Mouse (Mus musculus): ENCODE data around the gene Rpl19. TPM values are rescaled to one million over a fixed set of nuclear protein-coding genes. Genes with fewer than 3 reads are reported as not detected.
A peak's percentile ranks its signal among the peaks of the same experiment; 100 is the strongest.

Rpl19 gene
- total RNA-seq, 2 experiments from 2014 or later = 368 to 452 TPM

DNA sequence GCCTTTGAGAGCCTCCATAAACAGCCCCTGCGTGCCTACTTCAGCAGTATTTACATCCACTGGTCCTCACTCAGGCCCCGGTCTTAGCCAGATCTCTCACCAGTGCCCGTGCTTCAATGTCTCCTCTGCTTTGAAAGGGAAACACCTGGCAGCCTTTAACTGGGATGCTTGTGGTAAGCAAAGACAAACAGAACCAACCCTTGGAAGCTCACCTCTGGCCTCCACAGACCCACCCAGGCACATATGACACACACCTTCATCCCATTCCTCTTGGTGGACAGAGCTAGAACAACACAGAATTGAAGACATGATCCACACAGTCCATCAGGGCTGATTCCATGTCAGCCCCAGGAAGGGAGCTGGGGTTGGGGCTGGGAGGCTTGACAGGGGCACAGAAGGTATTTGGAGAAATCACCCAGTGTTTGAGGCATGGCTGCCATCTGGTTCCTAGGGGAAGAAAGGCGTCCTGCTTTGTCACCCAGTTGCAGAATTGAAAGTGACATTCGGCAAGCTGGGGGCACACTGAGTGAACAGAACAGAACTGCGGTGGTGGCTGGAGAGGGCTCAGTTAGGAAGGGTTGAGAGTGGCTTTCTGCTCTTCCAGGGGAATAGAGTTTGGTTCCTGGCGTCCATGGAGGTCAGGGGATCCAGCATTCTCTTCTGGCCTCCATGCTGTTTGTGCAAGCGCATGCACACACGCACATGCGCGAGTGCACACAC lies 28.3 kb upstream of the Rpl19 start:
- DNase-seq = no peak
- intact Hi-C loops (cut with DNase I) = no loop called here

DNA sequence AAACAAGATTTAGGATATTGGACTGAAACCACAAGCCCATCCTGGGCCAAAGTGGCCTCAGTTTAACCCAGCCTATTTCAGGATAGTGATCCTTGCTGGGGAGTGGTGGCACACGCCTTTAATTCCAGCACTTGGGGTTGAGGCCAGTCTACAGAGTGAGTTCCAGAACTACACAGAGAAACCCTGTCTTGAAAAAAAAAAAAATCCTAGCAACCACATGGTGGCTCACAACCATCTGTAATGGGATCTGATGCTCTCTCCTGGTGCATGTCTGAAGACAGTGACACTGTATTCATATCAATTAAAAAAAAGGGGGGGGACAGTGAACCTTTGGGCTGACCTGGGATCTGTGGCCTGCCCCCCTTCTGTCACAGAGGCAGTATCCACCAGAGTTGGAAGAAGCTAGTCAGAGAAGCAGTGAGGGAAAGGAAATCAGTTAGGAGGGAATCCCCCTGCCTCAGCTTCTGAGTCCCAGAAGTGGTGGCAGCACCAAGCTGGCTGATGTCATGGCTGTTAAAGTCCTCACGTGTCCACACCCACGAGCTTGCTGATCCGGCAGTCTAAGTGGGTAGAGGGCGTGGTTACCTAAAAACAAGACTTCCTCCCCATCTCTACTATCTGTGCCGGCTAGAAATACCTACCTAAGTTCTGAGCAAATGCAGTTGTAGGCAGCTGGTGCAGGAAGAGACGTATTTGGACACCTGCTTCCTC lies 27.5 kb upstream of the Rpl19 start:
- intact Hi-C loops (cut with DNase I) = no loop called here

DNA sequence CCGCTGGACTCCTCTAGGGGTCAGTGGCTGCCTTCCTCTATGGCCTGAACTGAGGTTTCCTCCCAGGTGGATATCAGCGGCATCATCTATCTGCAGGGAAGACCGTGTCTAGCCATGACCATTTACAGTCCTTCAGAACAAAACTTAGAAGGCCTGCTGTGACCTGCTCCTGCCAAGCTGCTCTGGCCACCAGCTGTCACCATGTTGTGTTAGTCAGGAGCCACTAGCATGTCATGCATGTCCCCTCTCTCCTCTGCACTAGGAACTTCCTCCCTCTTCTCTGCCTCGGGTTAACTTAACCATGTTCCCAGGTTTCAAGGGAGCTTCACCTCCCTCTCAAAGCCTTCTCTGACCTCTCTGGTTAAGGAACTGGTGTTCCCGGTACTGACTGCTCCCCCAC lies 26.8 kb upstream of the Rpl19 start:
- DNase-seq = no peak
- intact Hi-C loops (cut with DNase I) = no loop called here

More for the DNA sequence above, 27.5 kb upstream of the Rpl19 start:
- no peak for DNase-seq

DNA sequence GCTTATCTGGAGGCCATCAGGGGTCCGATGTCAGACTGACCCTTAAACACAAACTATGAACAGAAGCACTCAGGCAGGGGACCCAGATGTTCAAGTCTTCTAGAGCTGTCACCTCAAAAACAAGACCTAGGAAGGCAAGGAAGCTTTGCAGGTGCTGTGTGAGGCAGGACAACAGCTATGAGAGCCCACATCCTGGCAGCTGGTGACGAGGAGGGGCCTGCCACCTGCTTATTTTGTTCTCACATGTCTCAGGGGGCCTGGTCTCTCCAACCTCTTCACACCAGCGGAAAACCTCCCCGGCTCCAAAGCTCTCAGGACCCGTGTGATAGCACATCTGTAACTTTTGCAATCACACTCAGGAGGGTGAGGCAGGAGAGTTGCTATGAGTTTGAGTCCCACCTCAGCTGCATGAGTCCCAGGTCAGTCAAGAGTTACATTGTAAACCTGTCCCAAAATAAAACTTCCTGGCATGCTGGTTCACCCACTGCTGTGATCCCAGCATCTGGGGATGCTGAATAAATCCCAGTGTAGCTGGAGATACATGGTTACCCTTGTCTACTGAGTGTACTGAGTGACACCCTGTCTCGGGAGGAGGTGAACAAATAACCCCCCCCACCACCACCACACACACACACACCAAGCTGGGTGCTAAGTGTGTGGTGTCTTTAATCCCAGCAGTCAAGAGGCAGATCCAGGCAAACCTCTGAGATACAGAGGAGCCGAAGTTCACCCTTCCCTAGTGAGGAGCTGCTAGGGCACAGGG lies 26.0 kb upstream of the Rpl19 start:
- intact Hi-C loops (cut with DNase I) = no loop called here
- no peak for DNase-seq

DNA sequence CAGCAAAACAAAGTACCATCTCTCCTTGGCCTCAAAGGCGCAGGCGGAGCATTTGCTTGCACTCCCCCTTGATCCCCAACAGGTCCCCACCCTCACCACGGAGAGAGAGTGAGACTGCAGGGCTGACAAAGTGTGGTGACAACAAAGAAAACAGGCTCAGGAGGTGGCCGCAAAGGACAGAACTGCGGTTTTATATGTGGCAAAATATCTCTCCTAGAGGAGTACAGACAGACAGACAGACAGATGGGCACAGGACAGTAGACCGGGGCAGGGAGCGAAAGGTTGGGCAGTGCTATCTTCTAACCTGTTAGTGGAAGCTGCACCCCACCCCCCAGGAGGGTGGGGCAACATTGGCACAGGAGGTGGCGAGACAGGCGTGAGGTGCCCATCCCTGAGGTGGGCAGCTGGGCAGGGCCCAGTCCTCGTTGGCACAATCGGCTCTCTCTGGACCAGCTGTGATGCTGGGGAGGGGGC lies 25.1 kb upstream of the Rpl19 start:
- DNase-seq = no peak
- intact Hi-C loops (cut with DNase I) = no loop called here

DNA sequence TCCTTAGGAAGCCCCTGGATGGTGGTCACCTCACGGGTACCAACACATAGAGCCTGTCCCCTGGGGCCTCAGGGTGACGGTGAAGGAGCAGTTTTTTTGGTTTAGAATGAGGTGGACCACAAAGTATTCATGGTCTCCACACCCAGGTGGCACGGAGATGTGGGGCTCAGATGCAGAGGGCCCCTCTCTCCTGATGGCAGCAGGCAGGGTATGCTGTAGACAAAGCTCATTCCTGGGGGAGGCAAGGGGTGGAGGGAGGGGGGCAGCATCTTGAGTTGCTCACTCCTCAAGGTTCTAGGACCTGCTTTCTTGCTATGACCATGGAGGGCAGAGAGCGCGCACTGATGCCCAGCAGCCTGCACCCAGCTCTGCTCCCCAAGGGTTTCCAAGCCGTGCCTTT lies 24.5 kb upstream of the Rpl19 start:
- DNase-seq = no peak
- intact Hi-C loops (cut with DNase I) = no loop called here

DNA sequence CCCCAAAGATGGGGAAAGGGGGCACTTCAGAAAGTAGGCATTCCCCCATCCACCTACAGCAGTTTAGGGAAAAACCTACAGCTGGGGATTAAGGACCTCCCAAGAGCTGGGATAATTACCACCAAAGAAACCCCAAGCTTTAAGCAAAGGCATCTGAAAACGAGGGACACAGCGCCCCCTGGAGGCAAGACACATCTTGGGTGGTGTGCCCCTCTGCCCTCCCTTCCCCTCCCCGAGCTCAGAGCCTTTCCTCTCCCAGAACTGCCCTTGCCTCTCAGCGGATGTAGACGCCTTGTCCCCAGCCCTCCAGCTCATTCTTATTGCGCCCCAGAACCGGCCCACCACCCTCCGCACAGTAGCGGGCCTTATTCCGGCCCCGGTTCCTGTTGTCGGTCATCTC lies 23.9 kb upstream of the Rpl19 start:
- peak; percentile 69 to 75 for DNase-seq
- intact Hi-C loops (cut with DNase I) = no loop called here

DNA sequence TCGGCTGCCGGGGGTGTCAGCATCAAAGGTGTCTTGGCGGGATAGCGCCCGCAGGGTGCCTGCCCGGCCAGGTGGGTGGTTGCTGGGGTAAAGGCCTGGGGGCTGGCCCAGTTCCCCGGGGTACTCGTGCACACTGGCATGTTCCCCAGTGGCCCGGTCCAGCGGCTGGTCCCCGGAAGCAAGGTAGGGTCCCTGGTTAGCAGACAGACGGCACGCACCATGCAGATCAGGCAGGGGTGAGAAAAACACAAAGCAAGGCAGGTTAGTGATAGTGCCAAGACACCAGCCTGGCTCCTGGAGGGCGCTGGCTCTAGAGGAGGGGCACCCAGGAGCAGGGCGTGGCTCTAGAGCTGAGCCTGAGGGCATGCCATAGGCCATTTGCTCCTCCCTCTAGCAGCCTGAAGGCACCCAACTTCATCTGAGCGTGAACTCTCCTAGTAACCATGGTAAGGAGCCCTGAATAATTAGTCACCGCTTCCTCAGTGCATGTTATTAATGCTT lies 23.3 kb upstream of the Rpl19 start:
- DNase-seq = no peak
- intact Hi-C loops (cut with DNase I) = no loop called here

DNA sequence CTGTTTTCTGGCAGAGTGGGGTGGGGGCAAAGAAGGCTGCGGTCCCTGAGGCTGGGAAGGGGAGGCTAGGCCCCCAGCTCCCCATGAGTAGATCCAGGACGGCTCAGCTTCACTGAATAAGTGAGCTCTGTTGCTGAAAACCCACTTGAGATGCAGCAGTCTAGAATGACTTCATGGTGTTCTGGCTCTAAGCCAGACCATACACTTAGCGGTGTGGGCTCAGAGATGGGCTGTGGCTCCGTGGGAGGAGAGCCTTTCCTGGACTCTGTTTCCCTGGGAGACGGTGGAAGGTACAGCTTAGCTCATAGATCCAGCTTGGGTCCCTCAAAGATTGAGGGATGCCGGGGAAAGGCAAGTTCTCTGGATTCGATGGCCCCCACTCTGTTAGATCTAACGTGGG lies 22.3 kb upstream of the Rpl19 start:
- intact Hi-C loops (cut with DNase I) = no loop called here

DNA sequence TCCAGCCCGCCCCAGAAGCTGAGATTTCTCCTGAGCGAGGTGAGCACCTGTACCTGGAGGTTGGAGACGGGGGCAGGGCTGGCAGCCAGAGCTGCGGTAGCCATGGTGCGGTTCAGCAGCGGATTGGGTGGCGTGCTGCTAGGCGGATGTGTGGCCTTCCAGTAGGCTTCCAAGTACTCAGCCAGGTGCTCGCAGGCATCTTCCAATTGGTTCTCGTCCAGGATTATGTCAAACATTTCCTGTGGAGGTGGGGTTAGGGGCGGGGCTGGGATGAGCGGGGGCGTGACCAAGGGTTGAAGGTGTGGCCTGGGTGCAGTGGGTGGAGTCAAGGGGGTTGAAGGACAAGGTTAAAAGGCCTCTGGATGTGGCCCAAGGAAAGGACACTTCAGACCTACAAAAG lies 21.4 kb upstream of the Rpl19 start:
- no peak for DNase-seq
- intact Hi-C loops (cut with DNase I) = no loop called here

More for the DNA sequence above, 22.3 kb upstream of the Rpl19 start:
- DNase-seq = no peak

DNA sequence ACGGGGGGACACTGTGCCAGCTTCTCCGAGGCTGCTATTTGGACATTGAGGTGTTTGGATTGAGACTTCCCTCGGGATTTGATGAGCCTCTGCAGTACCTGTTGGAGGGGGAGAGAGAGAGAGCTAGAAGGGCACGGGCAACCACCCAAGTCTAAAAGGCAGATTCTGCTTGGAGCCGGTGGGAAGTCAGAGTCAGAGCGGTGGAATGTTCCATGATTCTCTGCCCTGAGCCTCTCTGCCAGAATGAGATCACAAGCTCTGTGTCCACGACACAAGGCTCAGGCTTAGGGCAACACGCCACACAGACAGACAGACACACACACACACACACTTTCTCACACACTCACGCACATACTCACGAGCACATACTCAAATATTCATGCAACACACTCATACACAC lies 20.8 kb upstream of the Rpl19 start:
- peak in 1 of 2 experiments; percentile 63 for DNase-seq
- intact Hi-C loops (cut with DNase I) = no loop called here

DNA sequence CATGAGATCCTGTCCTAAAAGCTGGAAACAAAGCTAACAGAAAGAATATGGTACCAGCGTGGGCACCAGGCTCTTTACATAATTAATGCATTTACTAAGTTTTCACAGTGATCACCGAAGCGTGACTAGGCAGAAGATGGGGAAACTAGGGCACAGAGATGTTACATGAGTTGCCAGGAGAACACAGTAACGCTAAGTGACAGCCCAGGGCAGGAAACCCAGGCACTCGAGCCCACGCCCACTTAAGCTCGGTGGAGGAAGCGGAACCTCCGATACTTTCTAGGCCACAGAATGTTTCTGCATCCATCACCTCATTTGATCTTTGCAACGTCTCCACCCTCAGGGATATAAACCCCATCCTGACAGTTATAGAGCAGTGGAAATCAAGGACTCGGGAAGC lies 18.4 kb upstream of the Rpl19 start:
- no peak for DNase-seq
- intact Hi-C loops (cut with DNase I) = no loop called here

DNA sequence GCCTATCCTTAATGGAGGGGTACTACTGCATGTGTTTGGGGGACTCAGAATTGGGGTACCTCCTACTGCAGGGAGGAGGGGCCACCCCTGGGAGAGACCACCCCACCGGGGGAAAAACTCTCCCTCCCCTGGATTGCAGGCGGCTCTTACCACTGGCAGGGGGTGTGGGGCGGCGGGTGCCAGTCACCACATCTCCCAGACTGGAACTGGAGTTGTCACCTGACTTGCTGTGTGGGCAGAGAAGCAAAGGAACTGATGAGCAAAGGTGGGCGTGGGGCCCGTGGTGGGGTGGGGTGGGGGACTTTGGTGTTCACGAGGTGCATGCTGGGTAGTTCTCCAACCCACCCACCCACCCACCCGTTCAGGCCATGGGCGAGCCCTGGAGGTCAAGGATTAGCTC lies 14.8 kb upstream of the Rpl19 start:
- intact Hi-C loops (cut with DNase I) = no loop called here
- no peak for DNase-seq

DNA sequence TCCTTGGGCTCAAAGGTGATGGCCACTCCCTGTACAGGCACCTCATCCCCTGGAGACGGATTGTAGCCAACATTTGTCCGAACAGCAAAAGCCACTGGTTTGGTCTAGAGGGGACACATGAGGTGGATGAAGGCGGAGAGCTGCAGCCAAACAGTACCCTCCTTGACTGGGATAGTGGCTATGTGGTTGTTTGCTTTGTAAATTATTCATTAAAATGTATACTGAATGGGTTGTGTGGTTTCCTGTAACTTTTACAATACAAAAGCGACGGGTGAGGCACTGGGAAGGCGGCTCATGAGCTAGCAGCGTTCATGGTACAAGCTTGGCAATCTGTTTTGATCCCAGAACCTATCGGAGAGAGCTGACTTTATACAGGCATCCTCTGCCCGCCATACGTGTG lies 13.7 kb upstream of the Rpl19 start:
- intact Hi-C loops (cut with DNase I) = no loop called here
- DNase-seq = no peak

DNA sequence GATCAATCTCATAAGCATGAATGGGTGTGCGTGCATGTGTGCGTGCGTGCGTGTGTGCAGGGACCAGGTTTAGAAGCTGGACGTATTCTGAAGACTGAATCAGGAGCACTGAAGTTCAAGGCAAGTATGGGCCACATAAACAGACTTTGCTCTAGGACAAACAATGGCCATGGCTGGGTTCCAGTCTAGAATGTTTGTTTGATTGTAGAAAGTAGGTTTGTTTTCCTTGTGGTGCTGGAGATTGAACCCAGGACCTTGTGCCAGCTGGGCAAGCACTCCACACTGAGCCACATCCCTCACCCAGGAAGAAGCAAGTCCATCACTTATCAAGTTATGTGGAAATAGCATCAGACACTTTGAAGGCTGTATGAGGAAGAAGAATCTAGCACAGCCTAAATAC lies 10.3 kb upstream of the Rpl19 start:
- DNase-seq = no peak
- intact Hi-C loops (cut with DNase I) = no loop called here

DNA sequence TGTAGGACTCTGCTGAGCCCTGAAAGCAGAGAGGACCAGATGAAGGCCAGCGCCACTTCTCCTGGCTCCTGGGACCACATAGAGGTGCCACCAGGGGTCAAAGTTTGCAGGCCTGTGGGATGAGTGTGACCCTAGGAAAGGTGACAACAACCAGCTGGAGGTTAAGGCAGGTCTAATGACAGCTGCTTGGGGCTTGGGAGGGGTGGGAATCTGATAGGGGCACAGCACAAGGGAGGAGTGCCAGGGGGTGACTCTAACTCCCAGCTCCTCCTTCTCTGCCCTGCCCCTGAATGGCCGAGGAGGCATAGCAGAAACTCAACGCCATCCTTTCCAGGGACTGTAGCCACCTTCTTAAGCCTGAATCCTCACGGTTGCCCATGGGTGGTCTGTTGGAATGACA lies 9.7 kb upstream of the Rpl19 start:
- intact Hi-C loops (cut with DNase I) = no loop called here
- peak; percentile 35 to 37 for DNase-seq

DNA sequence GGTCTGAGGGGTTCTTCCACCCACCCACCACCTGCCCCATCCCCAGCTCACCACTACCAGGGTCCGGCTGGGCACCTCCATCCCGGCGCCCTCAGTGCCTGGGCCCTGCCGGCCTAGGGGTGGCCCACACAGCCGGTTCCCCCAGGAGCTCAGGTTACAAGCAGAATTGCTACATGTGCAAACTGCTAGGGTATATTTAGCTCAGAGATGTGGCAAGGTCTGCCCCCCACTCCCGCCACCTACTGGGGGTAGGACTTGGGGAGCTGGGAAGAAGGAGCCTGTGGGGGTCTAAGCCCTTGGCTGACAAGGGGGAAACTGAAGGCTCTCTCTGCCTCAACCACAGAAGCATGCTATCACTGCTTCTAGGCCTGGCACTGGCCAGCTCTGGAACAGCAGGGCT lies 8.3 kb upstream of the Rpl19 start:
- peak; percentile 36 to 45 for DNase-seq
- intact Hi-C loops (cut with DNase I) = no loop called here

DNA sequence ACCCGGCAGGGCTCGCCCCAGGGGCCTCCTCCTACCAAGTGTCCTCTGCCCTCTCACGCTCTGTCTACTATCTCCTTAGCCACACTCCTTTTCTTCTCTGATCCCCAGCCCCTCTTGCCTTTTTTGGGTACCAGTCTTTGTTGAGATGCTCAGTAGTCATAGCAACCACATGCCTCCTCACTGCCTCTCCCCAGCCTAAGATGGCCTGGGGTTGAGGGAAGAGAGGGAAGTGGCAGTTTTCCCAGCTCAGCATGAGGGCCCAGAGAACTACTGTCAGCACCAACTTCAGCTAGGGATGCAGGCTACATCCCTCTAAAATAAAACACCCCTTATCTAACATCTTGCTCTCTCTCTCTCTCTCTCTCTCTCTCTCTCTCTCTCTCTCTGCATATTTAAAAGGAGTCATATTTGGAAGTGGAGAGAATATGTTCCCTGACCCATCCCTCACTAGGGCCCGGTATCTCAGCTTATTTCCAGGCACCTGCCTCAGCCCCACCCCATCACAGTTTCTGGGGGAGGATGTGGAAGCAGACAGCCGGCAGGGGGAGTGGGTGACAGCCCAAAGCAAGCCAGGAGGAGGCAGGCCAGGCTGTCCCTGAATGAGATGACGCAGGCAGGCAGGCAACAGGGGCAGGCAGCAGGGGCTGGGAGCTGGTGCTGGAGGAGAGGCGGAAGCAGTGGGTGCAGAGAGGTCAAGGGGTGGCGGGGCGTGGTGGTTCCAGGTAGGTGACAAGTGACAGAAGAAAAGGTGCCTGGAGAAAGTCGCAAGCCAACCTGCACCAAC lies 7.5 kb upstream of the Rpl19 start:
- DNase-seq = peak in 1 of 2 experiments; percentile 33
- intact Hi-C loops (cut with DNase I) = no loop called here

DNA sequence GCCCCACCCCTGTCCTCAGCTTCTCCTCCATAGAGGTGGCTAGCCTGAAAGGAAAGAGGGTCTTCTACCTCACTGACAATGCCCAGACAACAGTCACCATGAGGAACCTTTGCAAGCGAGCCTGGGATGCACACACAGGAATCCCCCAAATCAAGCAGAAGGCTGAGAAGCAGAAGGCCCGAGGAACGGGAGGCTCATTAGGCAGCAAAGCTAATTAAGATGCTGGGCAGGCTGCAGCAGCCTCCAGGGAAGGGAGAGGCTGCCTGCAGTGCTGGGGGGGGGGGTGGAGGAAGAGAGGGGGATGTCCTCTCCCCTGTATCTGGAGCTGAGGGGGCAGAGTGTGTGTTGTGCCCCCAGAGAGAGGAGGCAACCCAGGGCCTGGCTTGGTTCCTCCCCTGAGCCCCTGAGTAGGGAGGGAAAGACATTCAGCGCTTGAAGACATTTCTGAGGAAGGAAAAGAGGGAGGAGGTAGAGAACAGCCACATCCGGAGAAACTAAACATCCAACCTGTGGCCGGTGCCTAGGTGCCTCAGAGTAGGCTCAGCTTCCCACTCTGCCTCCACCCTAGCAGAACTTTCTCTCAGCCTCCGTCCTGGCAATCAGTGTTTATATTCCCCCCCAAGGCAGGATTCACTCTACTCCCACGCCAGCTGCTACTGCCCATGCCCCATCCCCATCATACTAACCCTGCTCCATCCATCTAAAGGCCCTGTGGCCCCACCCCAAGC lies 6.5 kb upstream of the Rpl19 start:
- DNase-seq = no peak
- intact Hi-C loops (cut with DNase I) = no loop called here

DNA sequence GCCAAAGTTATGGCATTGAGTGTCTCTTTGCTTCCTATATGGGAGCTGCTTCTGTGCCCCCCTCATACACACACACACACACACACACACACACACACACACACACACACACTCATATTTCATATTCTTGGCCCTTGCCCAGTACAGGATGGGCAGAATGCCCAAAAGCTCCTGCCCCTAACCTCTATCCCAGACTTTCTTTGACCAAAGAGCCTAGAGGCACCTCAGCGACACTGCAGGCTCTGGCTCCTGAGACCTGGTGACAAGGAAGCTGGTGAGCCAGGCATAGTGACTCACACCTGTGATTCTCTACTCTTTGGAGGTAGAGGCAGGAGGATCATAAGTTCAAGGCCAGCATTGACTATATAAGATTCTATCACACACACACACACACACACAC lies 5.8 kb upstream of the Rpl19 start:
- intact Hi-C loops (cut with DNase I) = no loop called here
- DNase-seq = no peak
